Mouse (Mus musculus): Measurements from ENCODE around the gene Hspa12a.

DNA sequence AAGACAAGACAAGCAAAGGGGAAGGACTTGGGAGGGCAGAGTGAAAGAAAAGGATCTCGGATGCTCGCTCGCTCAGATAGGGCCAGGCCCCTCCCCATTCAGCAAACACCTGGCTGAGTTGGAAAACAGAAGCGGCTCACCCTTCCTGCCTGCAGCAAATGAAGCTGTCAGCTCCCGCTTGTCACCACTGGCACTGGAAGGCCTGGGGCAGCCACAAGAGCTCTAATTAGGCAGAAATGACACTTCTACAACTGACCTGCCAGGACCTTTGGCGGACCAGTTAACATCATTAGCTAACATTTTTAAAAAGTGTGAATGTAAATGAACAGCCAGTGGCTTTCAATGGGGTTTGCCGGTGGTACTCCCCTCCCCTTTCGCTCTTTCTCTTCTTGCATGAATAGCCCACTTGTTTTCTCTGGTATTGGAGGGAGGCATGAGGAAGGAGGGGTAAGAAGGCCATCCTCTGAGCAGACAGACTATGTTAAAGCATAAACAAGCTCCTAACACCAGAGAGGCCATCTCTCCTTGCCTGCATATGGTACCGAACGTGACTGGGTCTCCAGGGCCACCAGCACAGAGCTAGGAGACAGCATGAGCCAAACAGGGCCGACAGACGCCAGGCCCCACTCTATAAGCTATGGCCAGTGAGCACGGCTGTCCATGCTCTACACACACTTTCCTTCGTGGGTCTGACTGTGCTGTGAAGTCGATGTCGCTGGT lies 12.2 kb downstream of the Hspa12a start:
- TF ChIP-seq ZNF384 (IDR thresholded peaks at IDR 0.05; ENCODE audit: low read depth, low read length) (no peak), CHD2 (IDR thresholded peaks at IDR 0.05; ENCODE audit: low read depth, low read length) (no peak), HCFC1 (IDR thresholded peaks at IDR 0.05; ENCODE audit: borderline replicate concordance, insufficient read depth, low read length) (no peak), ZC3H11A (IDR thresholded peaks at IDR 0.05; ENCODE audit: borderline replicate concordance, low read depth, low read length) (no peak)
